Mouse (Mus musculus): ENCODE results near the gene Vcp. TPM values are rescaled to one million over a fixed set of nuclear protein-coding genes. Genes with fewer than 3 reads are reported as not detected.

Gene Vcp
- polyA plus RNA-seq, 1 experiment from 2014 or later = 446 TPM

- ATAC-seq = no peak
Measured at GRCm38 (mm10) chr4:42948527-42948926, 51.8 kb downstream of the Vcp start.

DNA sequence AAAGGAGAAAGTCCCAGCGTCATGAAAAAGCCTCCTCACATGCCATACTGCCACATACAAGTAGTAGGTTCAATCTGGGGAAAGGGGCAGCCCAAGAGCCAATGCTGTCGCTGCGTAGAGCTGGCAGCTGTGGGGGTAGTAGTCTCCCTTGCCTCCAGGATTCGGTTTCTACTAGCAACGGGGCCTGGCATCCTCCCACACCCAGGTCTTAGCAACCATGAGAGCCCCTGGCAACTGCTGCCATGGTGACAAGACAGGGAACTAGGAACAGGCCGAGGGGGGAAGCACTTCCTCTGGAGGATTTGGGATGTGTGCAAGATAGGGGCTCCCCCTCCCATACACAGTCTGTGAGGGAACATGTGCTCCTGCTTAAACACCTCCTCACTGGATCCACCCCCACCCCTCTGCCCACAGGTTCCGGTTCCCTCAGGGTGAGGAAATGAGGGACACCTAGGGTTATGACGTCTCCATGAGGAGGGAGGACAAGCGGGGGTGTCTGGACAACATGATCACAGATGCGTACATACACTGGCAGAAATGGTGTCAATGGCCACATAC is 53.5 kb downstream of the Vcp start:
- no peaks in the 10 kb centered on the region for H3K27me3 ChIP-seq (replicated peaks; ENCODE audit: control insufficient read depth, insufficient read depth, low read length)
- no peak overlapping the region for H3K4me3 ChIP-seq (ENCODE audit: low read depth, low read length)
- H3K9ac ChIP-seq (ENCODE audit: low read length) = peak overlapping the region; percentile 26
- H3K36me3 ChIP-seq (ENCODE audit: control insufficient read depth, insufficient read depth, low read length) = 0 out of 2 replicates have a peak, but pooled peaks cover 1% of the 10 kb centered on the region
- no peaks in the 10 kb centered on the region for H3K9me3 ChIP-seq (replicated peaks; ENCODE audit: control insufficient read depth, low read length)
- H3K27ac ChIP-seq (ENCODE audit: low read depth, low read length) = peak overlapping the region; percentile 79
- ATAC-seq = peak; percentile 38
- 32% methylated on average over 10 of the region's 10 CpGs for WGBS
- DNase-seq (ENCODE audit: low spot score) = peak; percentile 96
- peaks cover 48% of the 10 kb centered on the region for H3K4me1 ChIP-seq (ENCODE audit: control insufficient read depth, insufficient read depth, low read length)
- peak overlapping the region; percentile 39 for H3K4me2 ChIP-seq (ENCODE audit: low read length)

More at GRCm38 (mm10) chr4:42948527-42948926, 51.8 kb downstream of the Vcp start:
- DNase-seq (ENCODE audit: low spot score) = peak; percentile 21
- H3K36me3 ChIP-seq (ENCODE audit: control insufficient read depth, insufficient read depth, low read length) = peaks cover 8% of the 10 kb centered on the region; the same call in 1 of the 2 replicates
- peaks cover 53% of the 10 kb centered on the region for H3K4me1 ChIP-seq (ENCODE audit: control insufficient read depth, insufficient read depth, low read length)
- H3K9me3 ChIP-seq (replicated peaks; ENCODE audit: control insufficient read depth, low read length) = no peaks in the 10 kb centered on the region
- peak overlapping the region; percentile 80 for H3K4me2 ChIP-seq (ENCODE audit: low read length)
- H3K27me3 ChIP-seq (replicated peaks; ENCODE audit: control insufficient read depth, insufficient read depth, low read length) = no peaks in the 10 kb centered on the region
- H3K27ac ChIP-seq (ENCODE audit: low read depth, low read length) = peak overlapping the region; percentile 70
- peak overlapping the region; percentile 33; the same call in 1 of the 2 replicates for H3K9ac ChIP-seq (ENCODE audit: low read length)
- H3K4me3 ChIP-seq (ENCODE audit: low read depth, low read length) = no peak overlapping the region
- 51% methylated on average over 13 of the region's 13 CpGs for WGBS

DNA sequence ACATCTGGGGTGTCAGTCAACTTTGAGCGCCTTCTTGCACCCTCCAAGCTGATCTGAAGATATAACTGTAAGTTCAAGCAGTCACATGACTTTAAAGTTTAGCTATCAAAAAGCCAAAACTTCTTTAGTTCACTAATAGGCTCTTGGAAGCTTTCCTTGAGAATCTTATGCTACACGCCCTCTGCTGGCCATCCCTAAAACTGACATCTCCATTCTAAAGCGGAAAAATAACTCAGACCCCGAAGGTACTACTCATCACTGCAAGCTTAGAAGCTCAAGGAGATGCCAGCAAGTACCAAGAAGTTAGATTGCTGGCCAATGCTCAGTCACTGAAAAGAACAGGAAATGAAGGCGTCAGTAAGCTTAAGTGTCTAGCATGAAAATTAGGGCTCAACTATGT is 54.4 kb downstream of the Vcp start:
- H3K4me1 ChIP-seq (ENCODE audit: control insufficient read depth, insufficient read depth, low read length) = peaks cover 43% of the 10 kb centered on the region
- no peak overlapping the region for H3K4me3 ChIP-seq (ENCODE audit: low read depth, low read length)

DNA sequence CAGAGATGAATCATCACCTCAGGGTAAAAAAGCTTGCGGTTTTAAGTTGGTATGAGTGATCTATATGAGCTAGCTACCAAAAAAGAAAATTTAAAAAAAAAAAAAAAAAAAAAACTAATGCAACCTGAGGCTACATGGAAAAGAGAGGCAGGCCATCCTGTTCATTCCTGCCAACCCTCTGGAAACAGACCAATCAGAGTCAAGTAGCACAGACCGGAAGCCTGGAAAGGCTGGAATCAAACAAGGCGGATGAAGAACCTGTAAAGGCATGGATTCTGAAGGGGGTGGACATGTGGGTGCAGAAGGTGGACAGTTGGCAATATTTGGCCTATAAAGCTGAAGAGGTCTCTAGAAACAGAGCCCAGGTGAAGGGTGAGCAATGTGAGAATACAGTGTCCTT is 54.9 kb downstream of the Vcp start:
- Histone ChIP-seq H3K27me3 (replicated peaks; ENCODE audit: control insufficient read depth, insufficient read depth, low read length) (no peaks in the 10 kb centered on the region), H3K4me1 (ENCODE audit: control insufficient read depth, insufficient read depth, low read length) (peaks cover 38% of the 10 kb centered on the region), H3K4me3 (ENCODE audit: low read depth, low read length) (no peak overlapping the region), H3K9ac (ENCODE audit: low read length) (no peak overlapping the region), H3K27ac (ENCODE audit: low read depth, low read length) (no peak overlapping the region), H3K4me2 (ENCODE audit: low read length) (no peak overlapping the region), H3K9me3 (replicated peaks; ENCODE audit: control insufficient read depth, low read length) (no peaks in the 10 kb centered on the region), H3K36me3 (ENCODE audit: control insufficient read depth, insufficient read depth, low read length) (no peaks in the 10 kb centered on the region)
- ATAC-seq (no peak), DNase-seq (ENCODE audit: low spot score) (no peak)
- 86% methylated on average over 3 of the region's 3 CpGs for WGBS

More for the DNA sequence above, 54.4 kb downstream of the Vcp start:
- no peaks in the 10 kb centered on the region for H3K36me3 ChIP-seq (ENCODE audit: control insufficient read depth, insufficient read depth, low read length)
- no peaks in the 10 kb centered on the region for H3K27me3 ChIP-seq (replicated peaks; ENCODE audit: control insufficient read depth, insufficient read depth, low read length)
- H3K27ac ChIP-seq (ENCODE audit: low read depth, low read length) = peak overlapping the region; percentile 79
- ATAC-seq = no peak
- WGBS = 3% methylated on average over 5 of the region's 5 CpGs
- no peaks in the 10 kb centered on the region for H3K9me3 ChIP-seq (replicated peaks; ENCODE audit: control insufficient read depth, low read length)
- peak overlapping the region; percentile 39 for H3K4me2 ChIP-seq (ENCODE audit: low read length)
- peak; percentile 90 for DNase-seq (ENCODE audit: low spot score)
- no peak overlapping the region for H3K9ac ChIP-seq (ENCODE audit: low read length)

GRCm38 (mm10) chr4:42945043-42945442 is 55.3 kb downstream of the Vcp start:
- Histone ChIP-seq H3K9ac (ENCODE audit: low read length) (no peak overlapping the region), H3K9me3 (replicated peaks; ENCODE audit: control insufficient read depth, low read length) (no peaks in the 10 kb centered on the region), H3K4me1 (ENCODE audit: control insufficient read depth, insufficient read depth, low read length) (peaks cover 37% of the 10 kb centered on the region), H3K4me2 (ENCODE audit: low read length) (no peak overlapping the region), H3K36me3 (ENCODE audit: control insufficient read depth, insufficient read depth, low read length) (no peaks in the 10 kb centered on the region), H3K4me3 (ENCODE audit: low read depth, low read length) (no peak overlapping the region), H3K27me3 (replicated peaks; ENCODE audit: control insufficient read depth, insufficient read depth, low read length) (no peaks in the 10 kb centered on the region), H3K27ac (ENCODE audit: low read depth, low read length) (no peak overlapping the region)
- WGBS = 21% methylated on average over 6 of the region's 6 CpGs
- DNase-seq (ENCODE audit: low spot score) (no peak), ATAC-seq (no peak)

DNA sequence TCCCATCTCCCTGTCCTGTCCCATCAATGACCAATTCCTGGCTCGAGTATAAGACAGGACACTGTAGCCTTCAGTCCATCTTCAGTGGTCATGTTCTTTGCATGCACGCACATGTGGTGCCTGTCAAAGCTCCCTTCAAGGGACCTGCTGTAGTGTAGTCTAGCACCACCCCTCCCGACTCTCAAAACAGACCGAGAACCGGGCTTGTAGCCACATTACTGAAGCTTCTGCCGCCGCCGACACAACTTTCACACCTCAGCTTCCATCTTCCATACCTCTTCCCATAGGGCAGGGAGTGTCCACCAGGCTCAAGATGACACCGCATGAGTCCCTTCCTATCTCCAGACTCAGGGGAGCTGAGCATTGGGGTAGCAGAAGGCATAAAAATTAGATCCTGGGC is 56.1 kb downstream of the Vcp start:
- peaks cover 36% of the 10 kb centered on the region for H3K4me1 ChIP-seq (ENCODE audit: control insufficient read depth, insufficient read depth, low read length)
- no peak for ATAC-seq

GRCm38 (mm10) chr4:42943341-42943740 is 57.0 kb downstream of the Vcp start:
- 0 out of 2 replicates have a peak, but pooled peaks cover 2% of the 10 kb centered on the region for H3K36me3 ChIP-seq (ENCODE audit: control insufficient read depth, insufficient read depth, low read length)
- WGBS = 26% methylated on average over 5 of the region's 5 CpGs
- ATAC-seq = peak; percentile 66
- no peak overlapping the region for H3K4me2 ChIP-seq (ENCODE audit: low read length)
- peak; percentile 90 for DNase-seq (ENCODE audit: low spot score)
- H3K27me3 ChIP-seq (replicated peaks; ENCODE audit: control insufficient read depth, insufficient read depth, low read length) = no peaks in the 10 kb centered on the region
- no peak overlapping the region for H3K9ac ChIP-seq (ENCODE audit: low read length)
- H3K4me3 ChIP-seq (ENCODE audit: low read depth, low read length) = no peak overlapping the region
- peaks cover 30% of the 10 kb centered on the region for H3K4me1 ChIP-seq (ENCODE audit: control insufficient read depth, insufficient read depth, low read length)
- H3K9me3 ChIP-seq (replicated peaks; ENCODE audit: control insufficient read depth, low read length) = no peaks in the 10 kb centered on the region
- H3K27ac ChIP-seq (ENCODE audit: low read depth, low read length) = peak overlapping the region; percentile 40; the same call in 1 of the 2 replicates

More for the DNA sequence above, 56.1 kb downstream of the Vcp start:
- Histone ChIP-seq H3K4me3 (ENCODE audit: low read depth, low read length) (no peak overlapping the region), H3K36me3 (ENCODE audit: control insufficient read depth, insufficient read depth, low read length) (0 out of 2 replicates have a peak, but pooled peaks cover 2% of the 10 kb centered on the region), H3K27ac (ENCODE audit: low read depth, low read length) (no peak overlapping the region), H3K9me3 (replicated peaks; ENCODE audit: control insufficient read depth, low read length) (no peaks in the 10 kb centered on the region), H3K4me2 (ENCODE audit: low read length) (no peak overlapping the region), H3K27me3 (replicated peaks; ENCODE audit: control insufficient read depth, insufficient read depth, low read length) (no peaks in the 10 kb centered on the region), H3K9ac (ENCODE audit: low read length) (no peak overlapping the region)
- no peak for DNase-seq (ENCODE audit: low spot score)
- 74% methylated on average over 9 of the region's 9 CpGs for WGBS

- H3K9me3 ChIP-seq (replicated peaks; ENCODE audit: control insufficient read depth, low read length) = no peaks in the 10 kb centered on the region
- no peaks in the 10 kb centered on the region for H3K27me3 ChIP-seq (replicated peaks; ENCODE audit: control insufficient read depth, insufficient read depth, low read length)
- H3K4me3 ChIP-seq (ENCODE audit: low read depth, low read length) = no peak overlapping the region
- H3K27ac ChIP-seq (ENCODE audit: low read depth, low read length) = no peak overlapping the region
- H3K9ac ChIP-seq (ENCODE audit: low read length) = no peak overlapping the region
- H3K4me2 ChIP-seq (ENCODE audit: low read length) = no peak overlapping the region
- ATAC-seq = no peak
- 81% methylated on average over 7 of the region's 7 CpGs for WGBS
- peaks cover 15% of the 10 kb centered on the region for H3K4me1 ChIP-seq (ENCODE audit: control insufficient read depth, insufficient read depth, low read length)
- H3K36me3 ChIP-seq (ENCODE audit: control insufficient read depth, insufficient read depth, low read length) = 0 out of 2 replicates have a peak, but pooled peaks cover 2% of the 10 kb centered on the region
- no peak for DNase-seq (ENCODE audit: low spot score)
Measured at GRCm38 (mm10) chr4:42941396-42941795, 58.9 kb downstream of the Vcp start.

DNA sequence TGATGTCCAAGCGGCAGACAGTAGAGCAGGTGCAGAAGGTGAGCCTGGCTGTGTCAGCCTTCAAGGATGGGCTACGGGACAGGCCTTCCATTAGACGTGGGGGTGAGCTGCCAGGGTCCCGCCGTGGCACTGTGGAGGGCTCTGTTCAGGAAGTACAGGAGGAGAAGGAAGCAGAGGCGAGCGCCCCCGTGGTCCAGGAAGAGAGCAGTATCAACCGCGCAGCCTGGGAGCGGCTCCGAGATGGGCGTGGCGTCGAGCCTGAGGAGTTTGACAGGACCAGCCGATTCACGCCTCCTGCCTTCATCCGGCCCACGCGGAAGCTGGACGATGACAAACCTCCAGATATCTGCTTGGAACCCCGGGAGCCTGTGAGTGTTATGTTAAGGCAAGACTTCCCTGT is 66.7 kb downstream of the Vcp start:
- no peaks in the 10 kb centered on the region for H3K9me3 ChIP-seq (replicated peaks; ENCODE audit: control insufficient read depth, low read length)
- DNase-seq (ENCODE audit: low spot score) (peak; percentile 61), ATAC-seq (peak; percentile 73; the same call in 1 of the 2 replicates)
- H3K9ac ChIP-seq (ENCODE audit: low read length) = no peak overlapping the region; the same call in 1 of the 2 replicates
- peak overlapping the region; percentile 40 for H3K4me2 ChIP-seq (ENCODE audit: low read length)
- H3K4me3 ChIP-seq (ENCODE audit: low read depth, low read length) = no peak overlapping the region
- peaks cover 4% of the 10 kb centered on the region; the same call in 1 of the 2 replicates for H3K4me1 ChIP-seq (ENCODE audit: control insufficient read depth, insufficient read depth, low read length)
- H3K36me3 ChIP-seq (ENCODE audit: control insufficient read depth, insufficient read depth, low read length) = no peaks in the 10 kb centered on the region
- no peaks in the 10 kb centered on the region for H3K27me3 ChIP-seq (replicated peaks; ENCODE audit: control insufficient read depth, insufficient read depth, low read length)
- H3K27ac ChIP-seq (ENCODE audit: low read depth, low read length) = no peak overlapping the region
- 11% methylated on average over 22 of the region's 22 CpGs for WGBS
